Mouse (Mus musculus) neutrophil, adult 5-6 weeks (primary cell): ENCODE data around the gene Amer3. TPM values are rescaled to one million over a fixed set of nuclear protein-coding genes. Genes with fewer than 3 reads are reported as not detected.
A peak's percentile ranks its signal among the peaks of the same experiment; 100 is the strongest.
"Not testable (repeated sequence)": the region's sequence is repeated elsewhere in the genome, so short reads cannot be mapped to it uniquely, and the experiment has no call there.

Experiments used
- ATAC-seq: fragments of 151-379, 151-347 bp; 2 replicates; pipeline ENCODE4 v1.8.0; 2017; ENCODE audit warnings: mild to moderate bottlenecking, moderate TSS enrichment; ENCODE audit not compliant: insufficient number of reproducible peaks, poor library complexity, low FRiP score, severe bottlenecking; ENCODE audit errors: extremely low read depth
- total RNA-seq: library from RNA; stranded (forward); fragments of 200-1000 nt; gene quantifications from 2 replicates; pipeline ENCODE4 v1.2.3, GENCODE M21; 2017

The Amer3 gene
- total RNA-seq, 1 experiment from 2014 or later, result not detected

- no peak for ATAC-seq
Observed at GRCm38 (mm10) chr1:34587298-34588096, 8.0 kb downstream of the Amer3 start.

- ATAC-seq, result no peak
Observed at GRCm38 (mm10) chr1:34600000-34600399, 20.5 kb downstream of the Amer3 start.

DNA sequence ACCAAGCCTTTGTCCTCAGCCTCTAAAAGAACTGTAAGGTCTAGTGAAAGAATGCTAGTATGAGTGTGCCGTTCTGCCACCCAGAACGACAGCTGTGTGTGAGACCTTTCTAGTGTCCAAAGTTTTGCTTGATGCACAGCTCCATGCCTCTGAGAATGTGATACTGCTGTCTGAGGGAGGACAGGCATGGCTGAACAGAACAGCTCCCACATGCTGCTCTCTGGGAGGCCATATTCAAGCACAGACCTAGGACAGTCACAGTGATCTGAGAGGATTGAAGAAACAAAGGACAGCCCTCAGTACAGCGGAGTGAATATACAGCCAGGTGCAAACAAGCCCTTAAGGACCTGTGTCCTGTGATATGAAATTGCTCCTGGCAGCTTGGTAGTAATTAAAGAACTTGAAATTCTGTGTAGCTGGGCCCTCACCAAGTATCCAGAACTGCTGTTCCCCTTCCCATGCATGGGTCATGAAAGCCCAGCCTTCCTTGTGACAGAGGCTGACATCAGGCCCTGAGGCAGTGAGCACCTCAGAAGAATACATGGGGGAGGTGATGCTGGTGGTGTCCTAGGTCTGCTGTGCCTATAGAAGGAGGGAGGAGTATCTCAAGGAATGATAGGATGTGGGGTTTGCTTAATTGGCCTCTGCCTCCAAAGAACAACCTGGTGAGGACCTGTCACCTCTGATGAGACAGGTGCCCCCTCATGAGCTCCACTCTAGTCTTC is 22.0 kb downstream of the Amer3 start:
- no peak for ATAC-seq

DNA sequence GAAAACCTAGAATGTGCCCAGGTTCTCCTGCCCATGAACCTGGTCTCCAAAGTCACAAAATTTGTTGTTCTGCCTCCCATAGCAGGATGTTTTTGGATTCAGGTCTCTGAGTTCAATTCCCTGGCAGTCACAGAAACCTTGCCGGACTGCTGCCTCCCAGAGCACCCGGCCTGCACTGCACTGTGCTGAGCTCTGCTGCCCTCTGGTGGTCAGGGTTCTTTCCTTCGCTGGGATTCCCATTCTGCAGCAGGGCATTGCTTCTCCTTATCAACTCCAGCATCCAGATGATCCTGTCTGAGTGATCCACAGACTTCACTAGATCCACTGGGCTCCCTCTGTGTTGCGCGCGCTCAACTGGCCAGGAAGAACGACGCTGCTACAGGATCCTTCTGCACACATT is 22.9 kb downstream of the Amer3 start:
- peak; percentile 63; the same call in 1 of the 2 replicates for ATAC-seq

GRCm38 (mm10) chr1:34613801-34614200 is 34.3 kb downstream of the Amer3 start:
- no peak for ATAC-seq

DNA sequence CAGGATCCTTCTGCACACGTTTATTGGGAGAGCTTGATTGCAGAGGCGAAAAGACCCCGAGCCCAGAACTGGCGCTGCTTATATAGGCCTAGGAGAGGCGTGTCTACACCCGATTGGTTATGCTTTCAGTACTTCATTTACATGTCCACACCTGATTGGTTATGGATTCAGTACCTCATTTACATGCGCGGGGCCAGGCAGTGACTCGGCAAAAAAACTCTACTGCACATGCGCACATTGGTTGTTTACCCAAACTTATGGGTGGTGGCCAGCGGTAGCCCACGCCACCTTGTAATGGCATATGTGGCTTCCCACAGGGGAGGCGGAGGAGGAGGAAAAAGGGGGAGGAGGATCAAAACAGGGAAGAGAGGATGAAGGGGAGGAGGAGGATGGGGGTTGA is 40.7 kb downstream of the Amer3 start:
- not testable (repeated sequence) for ATAC-seq

DNA sequence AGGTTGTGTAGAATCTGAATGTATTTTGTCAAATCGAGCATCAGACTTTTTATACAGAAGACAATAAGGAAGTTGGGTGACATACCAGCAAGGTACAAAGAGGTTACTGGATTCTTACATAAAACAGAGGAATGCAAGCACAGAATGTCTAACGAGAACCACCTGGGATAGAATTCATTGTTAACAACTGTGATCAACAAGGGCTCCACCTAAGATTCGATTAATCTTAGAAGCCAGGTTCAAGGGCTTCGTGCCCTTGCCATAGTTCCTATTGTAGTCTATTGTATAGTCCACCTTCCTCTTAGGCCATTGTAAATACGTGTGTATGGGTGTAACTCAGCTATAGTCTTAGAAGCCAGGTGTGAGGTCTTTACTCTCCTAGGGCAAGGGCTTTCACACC is 41.3 kb downstream of the Amer3 start:
- not testable (repeated sequence) for ATAC-seq

DNA sequence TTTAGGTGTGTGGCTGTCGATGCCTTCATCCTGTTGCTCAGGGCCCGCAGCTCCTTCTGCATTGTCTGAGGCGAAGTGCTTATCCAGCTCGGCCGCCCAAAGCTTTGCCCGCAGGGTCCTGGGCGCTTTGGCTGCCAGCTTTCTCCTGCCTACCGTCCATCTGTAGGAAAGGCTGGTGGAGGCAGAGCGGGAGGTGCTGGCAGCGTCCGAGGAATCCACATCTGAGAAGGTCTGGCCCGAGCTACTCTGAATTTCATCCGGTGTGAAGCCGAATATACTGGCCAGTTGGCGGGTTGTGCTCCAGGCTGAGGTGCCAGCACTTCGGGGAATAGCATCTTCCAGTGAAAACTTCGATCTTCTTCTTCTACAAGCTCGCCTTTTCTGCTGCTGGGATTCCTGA is 56.3 kb downstream of the Amer3 start:
- ATAC-seq, result no peak

Other genes starting within 250 kb of the Amer3 start
- gene Ccdc115, start 140.0 kb upstream of the Amer3 start, total RNA-seq, result 22.7 and 25.4 TPM in 2 replicates
- gene Imp4, start 139.8 kb upstream of the Amer3 start, total RNA-seq, result 22.7 and 23.0 TPM in 2 replicates
- gene Ptpn18, start 119.9 kb upstream of the Amer3 start, total RNA-seq, result 262 and 311 TPM in 2 replicates
- not detected in 2 replicates for gene Prss39, start 81.2 kb upstream of the Amer3 start, total RNA-seq
- gene Cfc1, start 44.0 kb upstream of the Amer3 start, total RNA-seq, result not detected in 2 replicates
- gene Prss40, start 18.7 kb upstream of the Amer3 start, total RNA-seq, result not detected in 2 replicates